Mouse (Mus musculus) midbrain, embryonic 14.5 days (tissue): ENCODE results near the gene Endod1. TPM values are rescaled to one million over a fixed set of nuclear protein-coding genes. Genes with fewer than 3 reads are reported as not detected.

Experiments used
- ATAC-seq: fragments of 200-750 bp; cut with Nextera tagmentation; 2 replicates; pipeline ENCODE4 v1.8.0; 2017; ENCODE audit warnings: moderate number of reproducible peaks, moderate library complexity; ENCODE audit not compliant: low FRiP score, low TSS enrichment
- DNase-seq: peaks from one replicate; pipeline ENCODE4 v3.0.0-alpha.2; 2015
- H3K27ac ChIP-seq: fragments of 300-500 bp; sonication (generic); replicated peaks from 2 replicates; pipeline ENCODE4 v1.5.1; 2014; ENCODE audit warnings: mild to moderate bottlenecking, low read depth, low read length, moderate library complexity
- H3K27me3 ChIP-seq: fragments of 300-500 bp; sonication (generic); 2 replicates; pipeline ENCODE4 v1.6.1; 2014; ENCODE audit warnings: low read length, control low read depth, mixed read lengths; ENCODE audit not compliant: control insufficient read depth, insufficient read depth
- H3K36me3 ChIP-seq: fragments of 300-500 bp; sonication (generic); 2 replicates; pipeline ENCODE4 v1.6.1; 2014; ENCODE audit warnings: low read length, control low read depth; ENCODE audit not compliant: control insufficient read depth, insufficient read depth
- H3K4me1 ChIP-seq: fragments of 300-500 bp; sonication (generic); 2 replicates; pipeline ENCODE4 v1.6.1; 2014; ENCODE audit warnings: mild to moderate bottlenecking, antibody characterized with exemption, low read length, control low read depth; ENCODE audit not compliant: control insufficient read depth, insufficient read depth
- H3K4me2 ChIP-seq: fragments of 300-500 bp; sonication (generic); 2 replicates; pipeline ENCODE4 v1.6.1; 2014; ENCODE audit warnings: mild to moderate bottlenecking, low read length, moderate library complexity
- H3K4me3 ChIP-seq: fragments of 300-500 bp; sonication (generic); replicated peaks from 2 replicates; pipeline ENCODE4 v1.5.1; 2014; ENCODE audit warnings: low read depth, low read length
- H3K9ac ChIP-seq: fragments of 300-500 bp; sonication (generic); replicated peaks from 2 replicates; pipeline ENCODE4 v1.6.1; 2014; ENCODE audit warnings: mild to moderate bottlenecking, low read length, moderate library complexity
- H3K9me3 ChIP-seq: fragments of 300-500 bp; sonication (generic); 2 replicates; pipeline ENCODE4 v1.6.1; 2016; ENCODE audit warnings: low read length, control low read depth, mixed read lengths; ENCODE audit not compliant: control insufficient read depth
- WGBS: fragments of 180-500 bp; shearing (Covaris S2); extraction: QIAGEN DNeasy Blood & Tissue Kit; methylation state at CpG from one replicate; pipeline ENCODE4 v1.1.7; 2014; 5-methylcytosine and 5-hydroxymethylcytosine counted together
- polyA plus RNA-seq: library from polyadenylated mRNA; unstranded; fragments of >200 nt; fragmentation: Nextera tagmentation; extraction: Ambion mirVana; gene quantifications from 2 replicates; pipeline ENCODE4 v1.2.1, GENCODE M21; 2014

Endod1 gene
- polyA plus RNA-seq, 1 experiment from 2014 or later = 22.4 TPM

- no peak overlapping the region for H3K27ac ChIP-seq
- 92% methylated on average over 7 of the region's 7 CpGs for WGBS
These were observed 66.8 kb downstream of the Endod1 start for GRCm38 (mm10) chr9:14314477-14314876.

GRCm38 (mm10) chr9:14313968-14314367 is 67.3 kb downstream of the Endod1 start:
- Histone ChIP-seq H3K4me1 (no peaks in the 10 kb centered on the region), H3K4me2 (no peak overlapping the region), H3K27me3 (no peaks in the 10 kb centered on the region), H3K27ac (no peak overlapping the region), H3K4me3 (no peak overlapping the region), H3K36me3 (peaks cover 49% of the 10 kb centered on the region), H3K9ac (no peak overlapping the region), H3K9me3 (no peaks in the 10 kb centered on the region)
- ATAC-seq (no peak), DNase-seq (no peak)
- WGBS = 81% methylated on average over 3 of the region's 3 CpGs

More at GRCm38 (mm10) chr9:14314477-14314876, 66.8 kb downstream of the Endod1 start:
- H3K4me2 ChIP-seq = no peak overlapping the region
- no peaks in the 10 kb centered on the region for H3K4me1 ChIP-seq
- no peak for DNase-seq
- H3K36me3 ChIP-seq = peaks cover 44% of the 10 kb centered on the region
- no peaks in the 10 kb centered on the region for H3K9me3 ChIP-seq
- H3K9ac ChIP-seq = no peak overlapping the region
- no peak overlapping the region for H3K4me3 ChIP-seq
- H3K27me3 ChIP-seq = no peaks in the 10 kb centered on the region
- ATAC-seq = no peak

GRCm38 (mm10) chr9:14307341-14307740 is 74.0 kb downstream of the Endod1 start:
- Histone ChIP-seq H3K4me1 (peaks cover 5% of the 10 kb centered on the region; the same call in 1 of the 2 replicates), H3K9ac (no peak overlapping the region), H3K27me3 (no peaks in the 10 kb centered on the region), H3K4me3 (no peak overlapping the region), H3K27ac (no peak overlapping the region), H3K4me2 (no peak overlapping the region), H3K36me3 (peaks cover 20% of the 10 kb centered on the region), H3K9me3 (no peaks in the 10 kb centered on the region)
- DNase-seq (no peak), ATAC-seq (no peak)
- 96% methylated on average over 3 of the region's 3 CpGs for WGBS

GRCm38 (mm10) chr9:14304262-14304968 is 76.9 kb downstream of the Endod1 start:
- ATAC-seq (peak; percentile 46; the same call in 1 of the 2 replicates), DNase-seq (peak; percentile 56)
- no peak overlapping the region for H3K9ac ChIP-seq
- H3K4me1 ChIP-seq = peaks cover 7% of the 10 kb centered on the region; the same call in 1 of the 2 replicates
- 27% methylated on average over 9 of the region's 9 CpGs for WGBS
- no peaks in the 10 kb centered on the region for H3K27me3 ChIP-seq
- H3K4me2 ChIP-seq = no peak overlapping the region
- H3K9me3 ChIP-seq = no peaks in the 10 kb centered on the region
- H3K36me3 ChIP-seq = peaks cover 13% of the 10 kb centered on the region
- no peak overlapping the region for H3K27ac ChIP-seq
- H3K4me3 ChIP-seq = no peak overlapping the region

Other genes starting within 250 kb of the Endod1 start
- 28.5 and 47.8 TPM in 2 replicates for gene Sesn3, start 106.4 kb downstream of the Endod1 start, polyA plus RNA-seq
- 0.45 and 0.98 TPM in 2 replicates for gene Kdm4d, start 119.0 kb upstream of the Endod1 start, polyA plus RNA-seq
- gene Cwc15, start 119.1 kb upstream of the Endod1 start, polyA plus RNA-seq = 150 and 154 TPM in 2 replicates